Mouse (Mus musculus) G1E-ER4 (cell line): ENCODE data around the gene Zbtb38. TPM values are rescaled to one million over a fixed set of nuclear protein-coding genes. Genes with fewer than 3 reads are reported as not detected.

ENCODE experiments used
- GATA1 ChIP-seq: IDR thresholded peaks from one replicate; pipeline ENCODE4 v1.8.0; 2012; ENCODE audit warnings: low read length, inconsistent platforms
- polyA plus RNA-seq: library from polyadenylated mRNA; stranded (reverse); fragments of >175 nt; gene quantifications from 2 replicates; pipeline ENCODE4 v1.2.3, GENCODE M21; 2012

Zbtb38 gene
- polyA plus RNA-seq, 1 experiment = 2.1 TPM

DNA sequence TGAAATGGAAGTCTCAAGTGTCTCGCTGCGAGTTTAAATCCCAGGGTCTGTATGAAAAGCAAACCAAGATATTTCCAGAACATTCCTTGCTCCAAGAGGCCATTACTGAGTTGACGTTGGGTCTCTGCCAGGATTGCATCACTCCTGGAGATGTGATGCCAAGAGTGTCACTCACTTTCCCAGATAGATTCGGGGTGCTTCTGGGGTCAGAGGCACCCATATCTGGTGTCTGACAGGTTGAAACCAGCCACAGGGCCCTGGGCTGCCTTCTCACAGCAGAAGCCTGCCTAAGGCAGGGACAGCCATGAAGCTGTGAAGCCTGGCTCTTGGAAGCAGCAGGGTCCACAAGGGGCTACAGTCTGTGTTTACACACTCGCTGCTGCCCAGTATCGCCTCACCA, 24.9 kb downstream of the Zbtb38 start:
- TF ChIP-seq GATA1 = no peak

DNA sequence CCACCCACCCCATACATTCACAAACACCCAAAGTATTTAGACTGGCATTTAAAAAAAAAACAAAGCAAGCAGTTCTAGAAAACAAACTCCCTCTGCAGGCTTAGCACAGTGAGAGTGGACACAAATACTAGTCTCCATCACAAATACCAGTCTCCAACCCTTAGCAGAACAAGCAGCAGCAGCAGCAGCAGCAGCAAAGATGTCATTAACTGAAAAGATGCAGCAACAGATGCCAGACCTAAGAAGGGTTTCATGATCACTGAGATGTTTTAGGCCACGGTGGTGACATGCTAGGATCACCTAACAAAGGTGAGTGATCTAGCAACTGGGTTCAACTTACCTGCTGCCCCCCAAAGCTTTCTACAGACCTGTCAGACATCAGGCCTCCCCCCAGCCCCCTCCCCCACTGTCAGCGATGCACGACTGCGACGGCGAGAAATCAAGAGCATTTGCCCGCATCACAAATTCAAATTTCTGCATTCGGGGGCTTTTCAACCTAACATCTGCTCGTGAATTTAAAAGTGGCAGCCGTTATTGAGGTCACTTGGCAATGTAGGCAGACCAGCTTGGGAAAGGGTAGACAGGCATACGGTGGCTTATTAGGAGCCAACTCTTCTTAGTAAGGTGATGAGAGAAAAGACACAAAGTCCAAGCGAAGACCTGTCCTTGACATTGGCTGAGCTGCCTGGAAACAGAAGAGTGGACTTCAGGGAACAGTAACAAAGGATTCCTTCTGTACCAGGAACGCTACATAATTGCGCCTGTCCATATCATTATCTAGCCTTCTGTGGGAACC, 26.1 kb downstream of the Zbtb38 start:
- TF ChIP-seq GATA1 = no peak

DNA sequence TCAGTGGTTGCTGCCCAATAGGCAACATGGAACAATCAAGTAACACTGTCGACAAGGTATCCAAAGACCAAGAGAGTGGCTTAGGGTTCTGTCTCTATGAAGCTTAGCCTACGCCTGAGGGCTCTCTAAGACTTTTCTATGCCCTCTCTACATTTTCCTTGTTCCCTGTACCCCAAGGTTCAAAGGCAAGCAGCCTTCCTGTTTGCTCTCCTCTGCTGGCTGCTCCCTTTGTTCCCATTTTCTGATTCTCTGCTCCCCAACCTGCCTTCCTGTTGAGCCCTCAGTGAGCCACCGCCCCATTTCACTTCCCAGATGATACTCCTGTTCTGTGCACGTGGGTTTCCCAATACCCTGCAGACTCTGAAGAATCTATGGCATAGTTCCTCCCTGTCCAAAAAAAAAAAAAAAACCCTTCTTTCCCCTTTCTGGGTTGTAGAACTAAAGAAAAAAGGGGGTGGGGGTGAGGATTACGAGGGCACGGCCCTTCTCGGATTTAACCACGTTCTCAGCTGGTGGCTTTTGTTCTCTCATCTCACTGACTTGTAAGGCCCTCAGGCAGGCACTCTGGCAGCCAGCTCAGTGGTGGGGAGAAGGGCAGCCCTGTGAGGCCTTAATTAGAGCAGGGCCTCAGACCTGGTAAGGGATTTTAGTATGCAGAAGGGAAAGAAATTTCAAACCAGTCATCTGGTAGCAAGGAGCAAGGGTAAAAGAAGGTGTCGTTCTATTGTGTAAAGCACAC, 26.9 kb downstream of the Zbtb38 start:
- TF ChIP-seq GATA1 = no peak

DNA sequence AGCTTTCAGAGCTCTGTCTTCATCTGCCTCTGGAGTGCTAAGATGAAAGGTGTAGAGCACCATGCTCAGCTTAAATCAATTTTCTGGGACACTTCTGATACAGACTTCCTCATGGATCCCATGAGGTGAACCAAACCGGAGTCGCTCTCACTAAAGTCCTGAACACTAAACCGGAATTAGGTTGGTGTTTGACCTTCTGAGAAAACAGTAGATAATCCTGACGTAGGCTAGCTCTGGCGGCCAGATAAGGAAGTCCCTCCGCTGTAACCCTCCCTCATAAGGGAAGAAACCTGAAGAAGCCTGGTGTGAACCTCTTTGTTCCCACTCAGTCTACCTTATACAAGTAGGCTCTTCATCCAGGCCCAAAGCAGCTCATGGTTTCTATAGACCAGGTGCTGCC, 29.0 kb downstream of the Zbtb38 start:
- TF ChIP-seq GATA1 = no peak

DNA sequence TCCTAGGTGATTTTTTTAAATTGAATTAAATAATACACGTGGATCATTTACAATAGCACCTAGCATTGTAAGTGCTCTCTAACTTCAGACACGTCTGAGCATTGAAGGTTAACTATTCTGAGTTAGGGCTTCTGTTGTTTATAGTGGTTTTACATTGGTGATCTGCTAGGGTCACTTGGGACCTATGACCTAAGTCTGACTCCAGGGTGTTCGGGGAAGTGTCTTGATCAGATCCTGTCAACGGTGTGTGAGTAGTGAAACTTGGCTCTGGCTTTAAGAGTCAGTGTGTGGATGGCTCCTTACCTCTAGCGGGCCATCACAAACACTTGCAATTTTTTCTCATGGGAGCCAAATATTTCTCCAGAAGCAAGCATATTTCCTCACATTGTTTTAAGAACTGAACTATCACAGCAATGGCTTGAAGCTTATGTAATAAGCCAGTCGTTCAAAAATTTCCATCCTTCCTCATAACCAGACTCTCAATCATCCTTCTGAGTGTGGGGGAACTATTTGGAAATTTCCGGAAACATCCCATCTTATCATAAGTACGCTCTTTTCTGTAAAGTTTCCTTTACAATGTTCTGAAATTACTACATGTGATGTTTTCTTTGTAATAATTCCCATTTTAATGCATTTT, 31.4 kb downstream of the Zbtb38 start:
- no peak for TF ChIP-seq GATA1

DNA sequence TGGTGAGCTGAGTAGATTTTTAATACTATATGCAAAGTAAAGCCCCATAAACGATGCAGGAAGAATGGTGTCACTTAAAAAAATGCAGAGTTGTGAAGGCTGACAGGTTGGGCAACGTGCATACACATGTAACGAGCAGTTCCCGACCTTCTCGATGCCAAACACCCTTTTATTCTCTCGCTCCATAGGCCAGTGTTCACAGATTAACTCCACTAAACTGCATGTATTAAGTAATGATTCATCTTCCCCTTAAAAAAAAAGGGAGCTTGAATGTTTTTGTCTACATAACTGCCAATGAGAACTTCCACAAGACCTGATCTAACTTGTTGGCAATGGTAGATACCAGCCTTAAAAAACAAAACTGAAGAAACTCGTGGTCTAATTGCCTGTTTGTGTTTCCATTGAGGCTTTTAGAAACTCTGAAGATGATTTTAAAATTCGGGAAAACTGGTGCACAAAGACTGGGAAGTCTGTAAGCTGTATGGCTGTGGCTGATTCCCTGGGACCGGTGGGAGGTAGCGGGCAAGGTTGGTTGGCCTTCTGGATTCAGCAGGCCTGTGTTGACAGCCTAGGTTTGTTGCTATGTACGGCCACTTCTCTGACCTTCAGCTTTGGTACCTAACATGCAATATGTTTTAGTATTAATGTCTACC, 32.0 kb downstream of the Zbtb38 start:
- no peak for TF ChIP-seq GATA1

DNA sequence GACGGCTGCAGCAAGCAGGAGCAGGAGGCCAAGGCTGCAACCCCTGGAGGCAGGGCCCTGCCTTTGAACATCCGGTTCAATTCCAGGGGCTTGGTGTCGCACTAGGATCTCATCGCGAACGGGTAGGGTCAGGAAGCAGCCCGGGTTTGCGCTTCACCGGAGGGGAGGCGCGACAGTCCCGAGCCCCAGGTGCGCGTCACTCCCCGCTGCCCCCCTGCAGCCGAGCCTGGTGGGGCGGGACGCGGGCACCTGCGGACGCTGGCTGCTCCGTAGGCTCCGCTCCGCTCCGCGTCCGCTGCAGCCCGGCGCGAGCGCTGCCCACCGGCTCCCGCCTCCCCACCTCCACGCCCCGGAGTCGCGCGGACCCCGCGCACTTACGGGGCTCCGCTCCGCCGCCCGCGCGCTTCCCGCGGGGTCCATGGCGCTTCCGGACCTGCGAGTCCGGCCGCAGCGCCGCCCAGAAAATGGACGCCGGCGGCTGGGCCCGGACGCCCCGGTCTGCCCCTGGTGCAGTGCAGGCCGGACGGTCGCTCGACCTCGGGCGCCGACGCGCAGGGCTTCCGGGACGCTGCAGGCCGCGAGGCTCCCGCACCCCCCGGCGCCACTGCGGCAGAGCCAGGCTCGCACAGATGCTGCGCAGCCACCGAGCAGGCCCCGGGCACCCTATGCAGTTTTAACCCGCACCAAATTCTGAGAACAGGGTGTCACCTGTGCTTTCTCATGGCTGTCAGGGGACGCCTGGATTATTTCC, 33.0 kb downstream of the Zbtb38 start:
- TF ChIP-seq GATA1 = no peak

DNA sequence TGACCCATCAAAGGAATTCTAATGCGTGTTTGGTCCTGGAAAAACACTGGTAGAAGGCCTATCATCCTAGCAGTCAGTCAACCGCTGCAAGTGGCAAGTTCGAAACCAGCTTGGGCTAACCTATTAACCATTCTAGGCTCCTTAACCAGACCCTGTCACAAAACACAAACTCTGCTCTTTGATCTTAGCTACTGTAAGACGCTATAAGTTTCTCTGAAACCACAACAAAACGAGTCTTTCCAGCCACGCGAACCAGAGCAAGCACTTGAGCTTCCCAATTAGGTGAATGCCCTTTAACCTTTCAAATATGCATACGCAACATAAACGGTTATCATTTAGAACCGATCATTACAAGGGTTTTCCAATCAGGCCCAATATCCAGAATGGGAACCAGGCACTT, 33.7 kb downstream of the Zbtb38 start:
- TF ChIP-seq GATA1 = no peak

DNA sequence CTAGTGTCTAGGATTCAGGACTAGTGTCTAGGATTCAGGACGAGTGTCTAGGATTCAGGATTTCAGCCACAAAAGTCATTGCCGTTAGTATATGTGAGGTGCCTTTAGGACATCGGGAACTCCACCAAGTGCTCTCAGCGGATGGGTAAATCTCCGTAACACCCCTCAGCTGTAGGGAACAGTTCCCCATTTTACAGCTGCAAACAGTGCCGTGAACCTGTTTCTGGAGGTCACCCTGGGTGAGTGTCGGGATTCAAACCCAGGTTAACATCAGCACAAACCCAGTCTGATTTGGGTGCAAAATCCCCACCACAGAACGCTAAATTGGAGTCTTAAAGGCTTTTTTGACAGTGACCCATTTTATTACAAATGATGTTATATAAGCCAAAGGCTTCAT, 34.2 kb downstream of the Zbtb38 start:
- TF ChIP-seq GATA1 = no peak

DNA sequence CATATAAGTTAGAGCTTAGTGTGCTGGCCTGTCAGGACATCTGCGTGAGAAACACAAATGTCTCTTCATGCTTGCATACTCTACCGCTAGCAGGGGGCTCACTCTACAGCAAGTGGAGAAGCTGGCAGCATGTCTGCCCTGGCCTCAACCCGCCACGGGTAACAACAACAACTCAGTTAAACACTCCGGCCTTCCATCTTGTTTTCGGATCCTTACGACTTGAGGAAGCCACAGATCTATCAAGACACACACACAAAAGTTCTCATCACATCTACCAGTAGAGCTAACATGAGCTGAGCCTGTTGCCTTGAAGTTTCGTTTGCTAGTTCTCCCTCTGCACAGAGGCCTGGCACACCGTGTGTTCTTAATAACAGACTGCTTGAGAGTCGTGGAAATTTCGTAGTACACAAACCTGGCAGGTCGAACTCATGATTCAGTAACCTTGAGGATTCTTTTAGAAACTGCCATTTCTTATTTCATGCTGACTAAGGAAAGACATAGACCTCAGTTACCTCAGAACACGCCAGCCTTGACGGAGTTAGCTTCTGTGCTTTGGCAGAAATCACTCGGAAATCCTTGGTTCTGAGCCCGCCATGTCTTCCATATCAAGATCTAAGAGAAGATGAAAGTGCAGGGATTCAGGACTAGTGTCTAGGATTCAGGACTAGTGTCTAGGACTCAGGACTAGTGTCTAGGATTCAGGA, 34.8 kb downstream of the Zbtb38 start:
- TF ChIP-seq GATA1 = no peak

DNA sequence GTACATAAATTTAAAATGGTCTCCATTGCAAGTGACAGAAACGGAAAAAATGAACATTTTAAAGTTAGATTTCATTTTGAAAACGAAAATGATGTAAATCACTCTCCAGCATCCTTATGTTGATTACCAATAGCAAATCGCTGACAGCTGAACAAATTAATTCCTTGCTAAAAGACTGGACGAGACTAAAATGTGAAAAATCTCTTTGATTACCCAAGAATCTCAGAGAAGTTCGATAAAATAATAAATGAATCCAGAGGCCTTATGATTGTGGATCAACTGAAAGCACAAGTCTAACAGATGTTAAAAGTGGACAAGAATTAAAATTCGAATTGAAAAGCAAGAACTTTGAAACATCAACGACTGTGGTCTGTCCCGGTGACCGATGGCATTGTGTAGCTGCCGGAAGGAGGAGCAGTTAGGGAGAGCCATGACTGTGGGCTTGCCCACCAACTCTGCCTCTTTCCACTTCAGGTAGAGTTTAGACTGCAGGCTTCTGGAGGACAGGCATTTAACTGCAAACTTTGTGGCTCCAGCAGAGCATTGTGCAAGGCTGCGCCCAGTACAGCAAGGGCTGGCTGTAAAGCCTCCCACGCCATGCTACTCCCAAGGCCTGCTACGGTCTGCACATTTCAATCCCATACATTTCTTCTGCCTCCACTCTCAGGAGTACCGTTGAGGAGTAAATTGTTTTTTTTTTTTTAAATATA, 35.7 kb downstream of the Zbtb38 start:
- no peak for TF ChIP-seq GATA1

DNA sequence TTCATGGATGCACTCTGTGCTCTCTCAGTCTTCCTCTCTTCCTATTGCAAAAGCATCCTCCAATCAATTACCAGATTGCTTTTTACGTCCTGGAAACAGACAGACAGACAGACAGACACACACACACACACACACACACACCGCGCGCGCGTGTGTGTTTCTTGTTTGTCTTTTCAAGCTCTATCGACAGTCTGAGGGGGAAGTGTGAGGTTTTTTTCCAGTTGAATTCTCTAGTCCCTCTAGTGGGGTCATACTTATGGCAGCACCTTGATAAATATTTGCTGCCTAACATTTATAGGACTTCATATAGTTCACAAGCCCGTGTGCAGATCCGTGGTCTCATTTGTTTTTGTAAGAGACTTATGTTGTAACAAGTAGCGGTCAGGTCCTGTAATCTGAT, 36.5 kb downstream of the Zbtb38 start:
- no peak for TF ChIP-seq GATA1

DNA sequence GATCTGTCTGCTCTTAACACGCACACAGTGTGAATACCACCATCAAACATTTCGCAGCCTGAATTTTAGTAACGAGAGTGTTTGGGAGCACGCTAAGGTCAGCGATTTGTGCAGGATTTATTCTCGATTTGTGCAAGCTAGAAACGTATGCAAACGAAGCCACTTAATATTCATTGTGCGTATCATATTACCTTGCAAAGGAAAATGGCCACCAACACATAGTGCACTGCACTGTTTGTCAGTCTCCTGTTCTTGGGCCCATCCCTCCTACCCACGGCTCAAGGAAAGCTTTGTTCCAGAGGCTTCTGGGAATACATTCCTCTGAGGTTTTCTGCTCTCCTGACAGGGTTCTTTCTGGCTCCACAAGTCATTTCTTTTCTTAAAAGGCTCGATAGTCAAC, 37.5 kb downstream of the Zbtb38 start:
- no peak for TF ChIP-seq GATA1
